Mouse (Mus musculus): Measurements from ENCODE around the gene Man2b1. TPM values are rescaled to one million over a fixed set of nuclear protein-coding genes. Genes with fewer than 3 reads are reported as not detected.
"Not testable (repeated sequence)": the region's sequence is repeated elsewhere in the genome, so short reads cannot be mapped to it uniquely, and the experiment has no call there.

The Man2b1 gene
- total and polyA plus RNA-seq, 3 experiments = 29.1 to 45.6 (median 40.7) TPM

DNA sequence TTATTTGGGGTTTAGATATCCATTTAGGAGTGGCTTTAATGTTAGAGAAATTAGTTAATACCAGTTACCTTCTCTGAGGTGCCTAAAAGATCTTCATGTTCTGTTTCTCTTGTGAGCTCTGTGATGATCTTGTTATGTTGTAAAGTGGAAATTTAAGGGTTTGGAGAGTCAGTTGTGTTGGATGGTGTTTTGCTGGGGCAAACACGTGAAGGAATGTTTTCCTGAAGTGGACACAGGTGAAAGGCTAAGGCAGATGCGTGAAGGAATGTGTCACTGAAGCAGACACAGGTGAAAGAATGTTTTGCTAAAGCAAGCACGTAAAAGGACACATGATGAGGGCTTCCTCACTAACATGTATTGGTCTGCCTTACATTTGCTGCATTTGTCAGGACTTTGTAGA is 39.9 kb downstream of the Man2b1 start, which contains the start of gene Zfp791:
TSS of gene Zfp791 (minus strand) at position 101 of the 400 bp plus-strand sequence.
- DNase-seq (ENCODE audit: extremely low read depth) = no peak
- Histone ChIP-seq H3K9ac (ENCODE audit: insufficient read depth, low read depth) (no peak within 1 kb of the TSS), H3K79me2 (replicated peaks; ENCODE audit: control insufficient read depth, extremely low read depth, insufficient read depth, poor library complexity, severe bottlenecking) (no peaks in the 10 kb centered on the region), H3K9me3 (replicated peaks; ENCODE audit: low read length) (no peaks in the 10 kb centered on the region), H3K4me3 (replicated peaks in 1 of 3; ENCODE audit: low read depth in 2 of 3, low read length in 2 of 3, poor library complexity in 1 of 3) (no peak within 1 kb of the TSS), H3K27me3 (replicated peaks) (peaks cover 3% of the 10 kb centered on the region), H3K4me1 (ENCODE audit: control insufficient read depth in 1 of 2, insufficient read depth in 2 of 2) (peaks cover 0 to 6% of the 10 kb centered on the region in 2 experiments; a peak in 2 of 4 replicates), H3K27ac (ENCODE audit: insufficient read depth, low read depth) (no peak within 1 kb of the TSS), H3K36me3 (replicated peaks in 1 of 2; ENCODE audit: control insufficient read depth in 1 of 2, insufficient read depth in 1 of 2, low read length in 1 of 2) (no peaks in the 10 kb centered on the region), H3K4me2 (ENCODE audit: insufficient read depth, low read depth, poor library complexity, severe bottlenecking) (no peak within 1 kb of the TSS)
- TF ChIP-seq SMC3 (IDR thresholded peaks at IDR 0.05; ENCODE audit: low read depth, low read length) (no peak), RAD21 (IDR thresholded peaks at IDR 0.05; ENCODE audit: low read depth, low read length) (no peak), TBP (conservative IDR thresholded peaks at IDR 0.05; ENCODE audit: low read depth, low read length) (no peak), SIN3A (IDR thresholded peaks at IDR 0.05; ENCODE audit: low read length) (no peak)
- in situ Hi-C loops (cut with MboI; ENCODE audit: low pct_ligation_motif_present, low pct_unique_long_range_greater_than_20kb, low sequenced_read_pairs) (no loop called here), dilution Hi-C loops (cut with MboI; ENCODE audit: extremely low pct_ligation_motif_present, extremely low pct_unique_long_range_greater_than_20kb, low sequenced_read_pairs) (no loop called here)

DNA sequence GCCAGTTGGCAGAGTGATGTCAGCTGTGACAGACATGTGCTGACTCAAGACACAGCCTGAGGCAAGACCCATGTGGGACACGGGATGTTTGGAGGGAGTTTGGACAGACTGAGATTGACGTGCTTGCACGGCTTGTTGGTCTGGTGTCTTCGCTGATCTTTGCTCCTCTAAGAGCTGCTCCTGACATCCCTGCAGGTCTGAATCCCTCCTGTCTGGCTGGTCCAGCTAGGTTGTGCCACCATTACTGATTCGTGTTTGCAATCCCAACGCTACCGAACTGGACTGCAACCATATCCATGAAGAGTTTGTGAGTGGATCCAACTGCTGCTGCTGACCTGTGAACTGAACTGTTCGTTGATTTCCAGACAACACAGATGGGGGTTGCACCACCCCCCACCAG is 40.6 kb downstream of the Man2b1 start:
- in situ Hi-C loops (cut with MboI; ENCODE audit: low pct_ligation_motif_present, low pct_unique_long_range_greater_than_20kb, low sequenced_read_pairs) = no loop called here
- Histone ChIP-seq H3K9ac (ENCODE audit: insufficient read depth, low read depth) (no peak overlapping the region), H3K4me2 (ENCODE audit: insufficient read depth, low read depth, poor library complexity, severe bottlenecking) (no peak overlapping the region), H3K9me3 (replicated peaks; ENCODE audit: low read length) (no peaks in the 10 kb centered on the region), H3K27me3 (replicated peaks) (peaks cover 3% of the 10 kb centered on the region), H3K4me3 (replicated peaks in 1 of 3; ENCODE audit: low read depth in 2 of 3, low read length in 2 of 3, poor library complexity in 1 of 3) (no peak overlapping the region), H3K27ac (ENCODE audit: insufficient read depth, low read depth) (no peak overlapping the region), H3K4me1 (ENCODE audit: control insufficient read depth in 1 of 2, insufficient read depth in 2 of 2) (peaks cover 0 to 4% of the 10 kb centered on the region in 2 experiments; a peak in 2 of 4 replicates), H3K36me3 (replicated peaks in 1 of 2; ENCODE audit: control insufficient read depth in 1 of 2, insufficient read depth in 1 of 2, low read length in 1 of 2) (no peaks in the 10 kb centered on the region), H3K79me2 (replicated peaks; ENCODE audit: control insufficient read depth, extremely low read depth, insufficient read depth, poor library complexity, severe bottlenecking) (no peaks in the 10 kb centered on the region)
- no peak for DNase-seq (ENCODE audit: extremely low read depth)
- TF ChIP-seq ZKSCAN1 (IDR thresholded peaks at IDR 0.05; ENCODE audit: borderline replicate concordance, low read depth, low read length) (no peak), NRF1 (IDR thresholded peaks at IDR 0.05; ENCODE audit: low read depth, low read length) (no peak), MYC (IDR thresholded peaks at IDR 0.05; ENCODE audit: low read depth, low read length) (no peak), ETS1 (conservative IDR thresholded peaks at IDR 0.05; ENCODE audit: low read depth, low read length) (no peak), E2F4 (IDR thresholded peaks at IDR 0.05; ENCODE audit: insufficient replicate concordance, low read depth, low read length) (no peak)
- dilution Hi-C loops (cut with MboI; ENCODE audit: extremely low pct_ligation_motif_present, extremely low pct_unique_long_range_greater_than_20kb, low sequenced_read_pairs) = no loop called here

DNA sequence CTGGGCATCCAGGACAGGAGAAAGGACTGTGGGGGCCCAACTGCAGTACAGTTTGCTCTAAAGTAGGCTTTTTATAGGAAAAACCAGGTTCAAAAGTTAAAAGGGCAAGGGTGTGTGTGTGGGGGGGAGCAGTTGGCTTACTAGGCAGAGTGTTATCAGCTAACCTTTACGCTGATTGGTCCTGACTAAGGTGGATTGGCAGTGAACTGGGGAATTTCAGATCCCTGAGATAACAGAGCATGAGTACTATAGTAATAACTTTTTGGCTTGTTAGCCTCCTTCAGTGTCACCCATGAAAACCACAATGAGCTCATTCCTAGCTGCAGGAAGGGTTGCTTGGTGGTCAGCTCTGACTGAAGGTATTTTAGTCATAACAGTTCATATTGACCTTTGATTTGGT is 49.3 kb downstream of the Man2b1 start:
- H3K79me2 ChIP-seq (replicated peaks; ENCODE audit: control insufficient read depth, extremely low read depth, insufficient read depth, poor library complexity, severe bottlenecking) = no peaks in the 10 kb centered on the region
- H3K4me1 ChIP-seq (ENCODE audit: control insufficient read depth in 1 of 2, insufficient read depth in 2 of 2) = no peaks in the 10 kb centered on the region
- in situ Hi-C loops (cut with MboI; ENCODE audit: low pct_ligation_motif_present, low pct_unique_long_range_greater_than_20kb, low sequenced_read_pairs) (no loop called here), dilution Hi-C loops (cut with MboI; ENCODE audit: extremely low pct_ligation_motif_present, extremely low pct_unique_long_range_greater_than_20kb, low sequenced_read_pairs) (no loop called here)
- no peak overlapping the region for H3K9ac ChIP-seq (ENCODE audit: insufficient read depth, low read depth)
- peaks cover 3% of the 10 kb centered on the region for H3K9me3 ChIP-seq (replicated peaks; ENCODE audit: low read length)
- H3K27ac ChIP-seq (ENCODE audit: insufficient read depth, low read depth) = no peak overlapping the region
- H3K4me3 ChIP-seq (replicated peaks in 1 of 3; ENCODE audit: low read depth in 2 of 3, low read length in 2 of 3, poor library complexity in 1 of 3) = no peak overlapping the region
- H3K36me3 ChIP-seq (replicated peaks in 1 of 2; ENCODE audit: control insufficient read depth in 1 of 2, insufficient read depth in 1 of 2, low read length in 1 of 2) = no peaks in the 10 kb centered on the region
- no peak for DNase-seq (ENCODE audit: extremely low read depth)
- H3K4me2 ChIP-seq (ENCODE audit: insufficient read depth, low read depth, poor library complexity, severe bottlenecking) = no peak overlapping the region
- no peaks in the 10 kb centered on the region for H3K27me3 ChIP-seq (replicated peaks)
- TF ChIP-seq MAZ (IDR thresholded peaks at IDR 0.05; ENCODE audit: low read depth, low read length) (no peak), CHD1 (IDR thresholded peaks at IDR 0.05; ENCODE audit: low read depth, low read length) (no peak), POLR2AphosphoS2 (IDR thresholded peaks at IDR 0.05; ENCODE audit: low read depth, low read length) (no peak), JUN (IDR thresholded peaks at IDR 0.05; ENCODE audit: insufficient read depth, low read depth, low read length) (no peak), ELF1 (IDR thresholded peaks at IDR 0.05; ENCODE audit: low read depth, low read length) (no peak), POLR2A (IDR thresholded peaks at IDR 0.05; ENCODE audit: low read depth, low read length) (no peak), MAFK (IDR thresholded peaks at IDR 0.05; ENCODE audit: insufficient replicate concordance, low read length) (no peak), NELFE (IDR thresholded peaks at IDR 0.05; ENCODE audit: low read depth, low read length) (no peak), E2F4 (IDR thresholded peaks at IDR 0.05; ENCODE audit: insufficient replicate concordance, low read depth, low read length) (no peak), ZMIZ1 (IDR thresholded peaks at IDR 0.05; ENCODE audit: low read depth, low read length) (no peak), BHLHE40 (IDR thresholded peaks at IDR 0.05; ENCODE audit: low read depth, low read length) (no peak), TBP (conservative IDR thresholded peaks at IDR 0.05; ENCODE audit: low read depth, low read length) (no peak), MEF2A (IDR thresholded peaks at IDR 0.05; ENCODE audit: borderline replicate concordance, low read depth, low read length) (no peak)

DNA sequence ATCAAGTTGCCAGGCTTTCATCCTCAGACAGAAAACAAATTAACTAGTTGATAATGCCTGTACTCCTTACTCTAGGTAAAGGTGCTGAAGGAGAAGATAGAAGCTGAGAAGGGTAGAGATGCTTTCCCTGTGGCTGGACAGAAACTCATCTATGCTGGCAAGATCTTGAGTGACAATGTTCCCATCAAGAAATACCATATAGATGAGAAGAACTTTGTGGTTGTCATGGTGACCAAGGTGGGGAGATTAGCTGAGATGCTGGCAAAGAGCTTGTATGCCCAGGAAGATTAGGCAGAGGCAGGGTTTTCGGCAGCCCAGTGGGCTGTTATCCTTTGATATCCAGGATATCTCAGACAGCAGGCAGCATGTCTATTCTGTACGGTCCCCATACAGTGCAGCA is 52.6 kb downstream of the Man2b1 start:
- DNase-seq (ENCODE audit: extremely low read depth); H3K4me2 ChIP-seq (ENCODE audit: insufficient read depth, low read depth, poor library complexity, severe bottlenecking); H3K79me2 ChIP-seq (replicated peaks; ENCODE audit: control insufficient read depth, extremely low read depth, insufficient read depth, poor library complexity, severe bottlenecking); dilution Hi-C loops (cut with MboI; ENCODE audit: extremely low pct_ligation_motif_present, extremely low pct_unique_long_range_greater_than_20kb, low sequenced_read_pairs); H3K4me3 ChIP-seq (replicated peaks in 1 of 3; ENCODE audit: low read depth in 2 of 3, low read length in 2 of 3, poor library complexity in 1 of 3); H3K9me3 ChIP-seq (replicated peaks; ENCODE audit: low read length); in situ Hi-C loops (cut with MboI; ENCODE audit: low pct_ligation_motif_present, low pct_unique_long_range_greater_than_20kb, low sequenced_read_pairs); H3K27ac ChIP-seq (ENCODE audit: insufficient read depth, low read depth); H3K36me3 ChIP-seq (replicated peaks in 1 of 2; ENCODE audit: control insufficient read depth in 1 of 2, insufficient read depth in 1 of 2, low read length in 1 of 2); H3K27me3 ChIP-seq (replicated peaks); H3K9ac ChIP-seq (ENCODE audit: insufficient read depth, low read depth); H3K4me1 ChIP-seq (ENCODE audit: control insufficient read depth in 1 of 2, insufficient read depth in 2 of 2): not testable (repeated sequence)
